Mouse (Mus musculus): ENCODE results near the gene Cfap57. TPM values are rescaled to one million over a fixed set of nuclear protein-coding genes. Genes with fewer than 3 reads are reported as not detected.

Gene Cfap57
- total and polyA plus RNA-seq, 3 experiments = not detected

DNA sequence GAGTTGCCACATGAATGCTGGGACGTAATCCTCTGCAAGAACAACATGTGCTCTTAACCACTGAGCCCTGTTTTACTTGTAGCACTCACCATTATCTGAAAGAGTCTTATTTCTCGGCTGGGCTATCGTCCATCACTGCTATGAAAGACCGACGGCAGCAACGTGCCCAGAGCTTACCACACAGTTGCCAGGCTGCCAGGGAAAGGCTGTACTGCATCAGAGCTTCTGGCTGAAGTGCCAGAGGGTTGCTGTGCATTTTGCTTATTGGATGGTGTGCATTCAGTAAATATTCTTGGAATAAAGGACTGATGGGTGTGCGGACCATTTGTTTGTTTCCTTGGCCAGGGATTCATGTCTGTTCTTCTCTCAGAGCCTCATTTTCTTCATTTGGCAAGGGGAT is 96.6 kb downstream of the Cfap57 start:
- no peak overlapping the region for H3K4me2 ChIP-seq (ENCODE audit: insufficient read depth, low read depth, poor library complexity, severe bottlenecking)
- no peaks in the 10 kb centered on the region for H3K36me3 ChIP-seq (replicated peaks in 1 of 2; ENCODE audit: control insufficient read depth in 1 of 2, insufficient read depth in 1 of 2, low read length in 1 of 2)
- no peak overlapping the region for H3K27ac ChIP-seq (ENCODE audit: insufficient read depth, low read depth)
- H3K79me2 ChIP-seq (replicated peaks; ENCODE audit: control insufficient read depth, extremely low read depth, insufficient read depth, poor library complexity, severe bottlenecking) = no peaks in the 10 kb centered on the region
- no peak for TF ChIP-seq ETS1 (conservative IDR thresholded peaks at IDR 0.05; ENCODE audit: low read depth, low read length)
- TF ChIP-seq CHD1 (IDR thresholded peaks at IDR 0.05; ENCODE audit: low read depth, low read length) = no peak
- TF ChIP-seq TBP (conservative IDR thresholded peaks at IDR 0.05; ENCODE audit: low read depth, low read length) = no peak
- H3K9ac ChIP-seq (ENCODE audit: insufficient read depth, low read depth) = no peak overlapping the region
- peaks cover 0 to 2% of the 10 kb centered on the region in 2 experiments; a peak in 1 of 4 replicates for H3K4me1 ChIP-seq (ENCODE audit: control insufficient read depth in 1 of 2, insufficient read depth in 2 of 2)
- no peak overlapping the region for H3K4me3 ChIP-seq (replicated peaks in 1 of 3; ENCODE audit: low read depth in 2 of 3, low read length in 2 of 3, poor library complexity in 1 of 3)
- dilution Hi-C loops (cut with MboI; ENCODE audit: extremely low pct_ligation_motif_present, extremely low pct_unique_long_range_greater_than_20kb, low sequenced_read_pairs) (no loop called here), in situ Hi-C loops (cut with MboI; ENCODE audit: low pct_ligation_motif_present, low pct_unique_long_range_greater_than_20kb, low sequenced_read_pairs) (no loop called here)
- DNase-seq (ENCODE audit: extremely low read depth) = no peak
- H3K27me3 ChIP-seq (replicated peaks) = peaks cover 88% of the 10 kb centered on the region
- H3K9me3 ChIP-seq (replicated peaks; ENCODE audit: low read length) = no peaks in the 10 kb centered on the region

GRCm38 (mm10) chr4:118522248-118522647 is 98.3 kb downstream of the Cfap57 start:
- Histone ChIP-seq H3K4me3 (replicated peaks in 1 of 3; ENCODE audit: low read depth in 2 of 3, low read length in 2 of 3, poor library complexity in 1 of 3) (no peak overlapping the region), H3K4me2 (ENCODE audit: insufficient read depth, low read depth, poor library complexity, severe bottlenecking) (no peak overlapping the region), H3K27ac (ENCODE audit: insufficient read depth, low read depth) (no peak overlapping the region), H3K9ac (ENCODE audit: insufficient read depth, low read depth) (no peak overlapping the region), H3K27me3 (replicated peaks) (peaks cover 88% of the 10 kb centered on the region), H3K36me3 (replicated peaks in 1 of 2; ENCODE audit: control insufficient read depth in 1 of 2, insufficient read depth in 1 of 2, low read length in 1 of 2) (no peaks in the 10 kb centered on the region), H3K4me1 (ENCODE audit: control insufficient read depth in 1 of 2, insufficient read depth in 2 of 2) (peaks cover 0 to 2% of the 10 kb centered on the region in 2 experiments; a peak in 1 of 4 replicates), H3K79me2 (replicated peaks; ENCODE audit: control insufficient read depth, extremely low read depth, insufficient read depth, poor library complexity, severe bottlenecking) (no peaks in the 10 kb centered on the region), H3K9me3 (replicated peaks; ENCODE audit: low read length) (no peaks in the 10 kb centered on the region)
- dilution Hi-C loops (cut with MboI; ENCODE audit: extremely low pct_ligation_motif_present, extremely low pct_unique_long_range_greater_than_20kb, low sequenced_read_pairs) (no loop called here), in situ Hi-C loops (cut with MboI; ENCODE audit: low pct_ligation_motif_present, low pct_unique_long_range_greater_than_20kb, low sequenced_read_pairs) (no loop called here)
- no peak for TF ChIP-seq ZMIZ1 (IDR thresholded peaks at IDR 0.05; ENCODE audit: low read depth, low read length)
- TF ChIP-seq CTCF (conservative IDR thresholded peaks at IDR 0.05 in 1 of 2, IDR thresholded peaks at IDR 0.05 in 1 of 2; ENCODE audit: low read depth in 2 of 2, low read length in 2 of 2) = no peak
- TF ChIP-seq E2F4 (IDR thresholded peaks at IDR 0.05; ENCODE audit: insufficient replicate concordance, low read depth, low read length) = no peak
- no peak for TF ChIP-seq ZKSCAN1 (IDR thresholded peaks at IDR 0.05; ENCODE audit: borderline replicate concordance, low read depth, low read length)
- no peak for TF ChIP-seq JUND (conservative IDR thresholded peaks at IDR 0.05; ENCODE audit: low read depth, low read length)
- TF ChIP-seq NELFE (IDR thresholded peaks at IDR 0.05; ENCODE audit: low read depth, low read length) = no peak
- TF ChIP-seq EP300 (IDR thresholded peaks at IDR 0.05; ENCODE audit: low read length) = no peak
- no peak for TF ChIP-seq RAD21 (IDR thresholded peaks at IDR 0.05; ENCODE audit: low read depth, low read length)
- no peak for TF ChIP-seq USF2 (conservative IDR thresholded peaks at IDR 0.05; ENCODE audit: low read depth, low read length)
- DNase-seq (ENCODE audit: extremely low read depth) = no peak

DNA sequence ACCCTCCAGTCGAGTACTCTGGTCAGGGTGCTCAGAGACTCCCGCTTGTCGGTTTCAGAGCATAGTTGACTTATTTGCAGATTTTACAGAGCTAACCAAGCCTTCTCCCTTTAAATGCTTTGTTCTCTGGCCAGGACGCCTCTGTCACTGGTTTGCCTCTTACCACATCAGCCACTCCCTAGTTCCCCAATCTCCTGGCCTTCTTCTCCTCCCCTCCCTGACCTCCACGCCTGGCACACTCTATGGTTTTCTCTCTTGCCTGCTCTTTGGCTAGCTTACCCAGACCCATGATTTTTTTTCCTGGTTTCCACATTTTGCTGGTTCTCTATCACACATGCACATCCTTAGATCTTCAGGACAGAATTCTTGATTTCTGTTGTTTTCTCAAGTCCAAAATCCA is 102.4 kb downstream of the Cfap57 start:
- dilution Hi-C loops (cut with MboI; ENCODE audit: extremely low pct_ligation_motif_present, extremely low pct_unique_long_range_greater_than_20kb, low sequenced_read_pairs) (no loop called here), in situ Hi-C loops (cut with MboI; ENCODE audit: low pct_ligation_motif_present, low pct_unique_long_range_greater_than_20kb, low sequenced_read_pairs) (no loop called here)
- Histone ChIP-seq H3K4me2 (ENCODE audit: insufficient read depth, low read depth, poor library complexity, severe bottlenecking) (no peak overlapping the region), H3K9me3 (replicated peaks; ENCODE audit: low read length) (no peaks in the 10 kb centered on the region), H3K9ac (ENCODE audit: insufficient read depth, low read depth) (no peak overlapping the region), H3K36me3 (replicated peaks in 1 of 2; ENCODE audit: control insufficient read depth in 1 of 2, insufficient read depth in 1 of 2, low read length in 1 of 2) (no peaks in the 10 kb centered on the region), H3K27ac (ENCODE audit: insufficient read depth, low read depth) (no peak overlapping the region), H3K4me3 (replicated peaks in 1 of 3; ENCODE audit: low read depth in 2 of 3, low read length in 2 of 3, poor library complexity in 1 of 3) (no peak overlapping the region), H3K79me2 (replicated peaks; ENCODE audit: control insufficient read depth, extremely low read depth, insufficient read depth, poor library complexity, severe bottlenecking) (no peaks in the 10 kb centered on the region), H3K27me3 (replicated peaks) (peaks cover 79% of the 10 kb centered on the region), H3K4me1 (ENCODE audit: control insufficient read depth in 1 of 2, insufficient read depth in 2 of 2) (peaks cover 0 to 2% of the 10 kb centered on the region in 2 experiments; a peak in 1 of 4 replicates)
- no peak for DNase-seq (ENCODE audit: extremely low read depth)
- TF ChIP-seq TBP (conservative IDR thresholded peaks at IDR 0.05; ENCODE audit: low read depth, low read length) (no peak), E2F4 (IDR thresholded peaks at IDR 0.05; ENCODE audit: insufficient replicate concordance, low read depth, low read length) (no peak), SMC3 (IDR thresholded peaks at IDR 0.05; ENCODE audit: low read depth, low read length) (no peak), USF2 (conservative IDR thresholded peaks at IDR 0.05; ENCODE audit: low read depth, low read length) (no peak), CHD1 (IDR thresholded peaks at IDR 0.05; ENCODE audit: low read depth, low read length) (no peak), ZMIZ1 (IDR thresholded peaks at IDR 0.05; ENCODE audit: low read depth, low read length) (no peak), MYC (IDR thresholded peaks at IDR 0.05; ENCODE audit: low read depth, low read length) (no peak), GABPA (IDR thresholded peaks at IDR 0.05; ENCODE audit: insufficient replicate concordance, low read depth, low read length) (no peak), POLR2AphosphoS2 (IDR thresholded peaks at IDR 0.05; ENCODE audit: low read depth, low read length) (no peak), ETS1 (conservative IDR thresholded peaks at IDR 0.05; ENCODE audit: low read depth, low read length) (no peak), PAX5 (IDR thresholded peaks at IDR 0.05; ENCODE audit: low read length) (no peak), ELF1 (IDR thresholded peaks at IDR 0.05; ENCODE audit: low read depth, low read length) (no peak), MEF2A (IDR thresholded peaks at IDR 0.05; ENCODE audit: borderline replicate concordance, low read depth, low read length) (no peak), TCF12 (IDR thresholded peaks at IDR 0.05; ENCODE audit: low read depth, low read length) (no peak)
